Mouse (Mus musculus) lung, postnatal 0 days (tissue): Measurements from ENCODE around the gene Dkk3.

Experiments
- CTCF ChIP-seq: IDR thresholded peaks from 2 replicates; pipeline ENCODE4 v1.5.1; 2016; ENCODE audit warnings: antibody characterized with exemption, mild to moderate bottlenecking
- EP300 ChIP-seq: IDR thresholded peaks from 2 replicates; pipeline ENCODE4 v1.6.1; 2016; ENCODE audit warnings: antibody characterized with exemption, mild to moderate bottlenecking, control low read depth

DNA sequence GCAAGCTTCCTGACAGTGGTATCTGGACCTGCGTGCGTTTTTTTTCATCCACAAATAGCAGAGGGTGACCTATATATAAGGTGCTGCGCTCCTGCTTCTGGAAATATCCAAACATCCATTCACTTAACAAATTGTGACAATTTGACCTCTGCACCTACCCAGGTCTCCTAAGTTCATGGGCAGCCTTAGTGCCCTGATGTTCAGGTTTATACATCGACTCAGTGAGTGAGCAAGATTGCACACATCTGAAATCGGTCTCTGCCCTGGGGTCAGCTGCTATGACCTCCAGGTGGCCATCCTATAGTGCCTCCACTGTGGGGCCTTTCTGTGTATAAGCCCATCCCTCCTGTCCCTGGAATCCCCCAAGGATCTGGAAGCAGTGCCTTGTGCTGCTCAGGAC is 33.9 kb upstream of the Dkk3 start:
- no peak for TF ChIP-seq EP300
- TF ChIP-seq CTCF = no peak
